ENCODE assay signal across 15 mouse cellular contexts in the genomic region with DNA sequence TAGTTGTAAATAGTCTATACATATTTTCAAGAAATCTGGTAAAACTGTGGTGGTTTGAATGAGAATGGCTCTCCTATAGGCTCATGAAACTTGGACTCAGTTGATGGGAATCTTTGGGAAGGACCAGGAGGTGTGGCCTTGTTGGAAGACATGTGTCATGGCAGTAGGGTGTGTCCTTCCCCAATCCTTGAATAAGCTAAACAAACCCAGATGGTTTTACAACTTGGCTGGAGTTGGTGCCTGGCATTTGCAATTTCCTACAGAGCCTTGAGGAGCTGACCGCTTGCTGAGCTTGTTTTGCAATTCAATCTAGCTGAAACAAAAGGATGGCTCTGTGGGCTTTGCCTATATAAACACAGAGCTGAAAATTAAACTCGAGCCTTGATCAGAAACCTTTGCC.
"Had no signal": no experiment of that assay in that cellular context is flagged by ENCODE, and none has a peak within 500 bp of the region (broad histone marks: within the 10 kb centered on the region; RNA-seq: fewer than 3 reads in every experiment).

No protein-coding gene starts in this region.

- DNase-seq: kidney, postnatal 14 days; layer of hippocampus, postnatal 36 days; liver, embryonic 13.5 days; lung, adult 2 months; lung, postnatal 14 days; lung, postnatal 4 days; midbrain, embryonic 14.5 days; right cerebral cortex, adult 18-20 months; right cerebral cortex, postnatal 14 days; right cerebral cortex, postnatal 4 days; thymus, adult 2 months; thymus, postnatal 14 days; thymus, postnatal 4 days had no signal

- H3K36me3 ChIP-seq: liver, embryonic 13.5 days had no signal

- H3K4me3 ChIP-seq: left cerebral cortex, adult 2 months; liver, embryonic 13.5 days had no signal

- H3K4me1 ChIP-seq: liver, embryonic 13.5 days had no signal

- H3K9me3 ChIP-seq: liver, embryonic 13.5 days had no signal

- H3K27me3 ChIP-seq: liver, embryonic 13.5 days had no signal

- H3K27ac ChIP-seq: left cerebral cortex, adult 2 months; liver, embryonic 13.5 days; stomach, postnatal 0 days had no signal

- H3K9ac ChIP-seq: liver, embryonic 13.5 days had no signal
